Mouse (Mus musculus) activated CD4-positive, CD25-positive, alpha-beta regulatory T cell, adult 4 months (primary cell): ENCODE measurements around the gene Vmn1r183. TPM values are rescaled to one million over a fixed set of nuclear protein-coding genes. Genes with fewer than 3 reads are reported as not detected.
A peak's percentile ranks its signal among the peaks of the same experiment; 100 is the strongest.
"Not testable (repeated sequence)": the region's sequence is repeated elsewhere in the genome, so short reads cannot be mapped to it uniquely, and the experiment has no call there.

ENCODE experiments used
- ATAC-seq: one replicate; pipeline ENCODE4 v1.8.0; 2017
- polyA plus RNA-seq, 2 experiments: library from polyadenylated mRNA; unstranded; fragments of 100-300 nt; shearing (Covaris generic); gene quantifications; one replicate each; pipeline ENCODE4 v1.2.1; 2017

The Vmn1r183 gene
- under 1 TPM in 1 of 2 experiments, not detected in 1; 0.26 TPM for polyA plus RNA-seq

DNA sequence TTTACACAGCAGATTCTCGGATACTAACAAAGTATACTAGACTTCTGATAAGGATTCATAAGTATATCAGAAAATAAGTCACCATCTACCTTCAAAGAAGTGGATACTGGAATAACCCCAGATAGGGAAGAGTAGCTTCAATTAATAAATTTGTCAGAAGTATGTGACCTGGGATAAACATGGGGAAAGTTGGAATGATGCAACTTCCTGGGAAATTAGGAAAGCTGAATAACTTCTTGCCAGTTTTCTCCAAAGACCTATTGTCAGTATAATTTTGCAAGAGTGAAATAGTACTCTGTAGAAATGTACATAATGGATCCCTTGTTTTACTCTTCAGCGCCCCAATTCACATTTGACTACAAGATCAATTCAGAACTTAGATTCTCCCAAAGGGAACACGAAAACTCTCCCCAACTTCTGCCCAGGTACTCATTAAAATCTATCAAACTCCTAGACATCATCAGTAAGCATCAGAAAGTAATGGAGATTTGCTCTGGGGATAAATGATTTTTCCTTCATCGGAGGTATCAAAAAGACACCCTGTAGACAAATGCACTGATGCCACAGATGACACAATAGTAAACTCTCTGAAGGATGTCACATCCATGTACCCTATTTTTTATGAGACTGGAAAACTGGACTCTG, at the start of gene Vmn1r183:
Gene Vmn1r183, plus strand, starts transcription at position 595 of the 645 bp plus-strand sequence.
- no peak for ATAC-seq

DNA sequence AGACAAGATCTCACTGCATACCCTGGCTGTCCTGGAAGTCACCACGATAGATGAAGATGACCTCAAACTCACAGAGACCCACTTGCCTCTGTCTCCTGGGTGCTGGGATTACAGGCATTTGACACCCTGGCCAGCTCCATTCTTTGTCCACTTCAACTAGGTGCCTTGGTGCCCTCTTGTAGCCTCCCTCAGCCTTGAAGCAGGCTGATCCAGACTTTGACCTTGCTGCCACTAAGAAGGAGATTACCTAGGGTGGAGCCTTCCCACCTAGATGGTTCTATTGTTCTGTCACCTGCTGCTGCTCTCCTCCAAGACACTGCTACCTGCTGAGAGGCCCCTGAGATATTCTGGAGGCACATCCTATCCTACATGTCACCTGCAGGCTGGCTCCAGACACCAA, 21.4 kb downstream of the Vmn1r183 start:
- ATAC-seq, result not testable (repeated sequence)

DNA sequence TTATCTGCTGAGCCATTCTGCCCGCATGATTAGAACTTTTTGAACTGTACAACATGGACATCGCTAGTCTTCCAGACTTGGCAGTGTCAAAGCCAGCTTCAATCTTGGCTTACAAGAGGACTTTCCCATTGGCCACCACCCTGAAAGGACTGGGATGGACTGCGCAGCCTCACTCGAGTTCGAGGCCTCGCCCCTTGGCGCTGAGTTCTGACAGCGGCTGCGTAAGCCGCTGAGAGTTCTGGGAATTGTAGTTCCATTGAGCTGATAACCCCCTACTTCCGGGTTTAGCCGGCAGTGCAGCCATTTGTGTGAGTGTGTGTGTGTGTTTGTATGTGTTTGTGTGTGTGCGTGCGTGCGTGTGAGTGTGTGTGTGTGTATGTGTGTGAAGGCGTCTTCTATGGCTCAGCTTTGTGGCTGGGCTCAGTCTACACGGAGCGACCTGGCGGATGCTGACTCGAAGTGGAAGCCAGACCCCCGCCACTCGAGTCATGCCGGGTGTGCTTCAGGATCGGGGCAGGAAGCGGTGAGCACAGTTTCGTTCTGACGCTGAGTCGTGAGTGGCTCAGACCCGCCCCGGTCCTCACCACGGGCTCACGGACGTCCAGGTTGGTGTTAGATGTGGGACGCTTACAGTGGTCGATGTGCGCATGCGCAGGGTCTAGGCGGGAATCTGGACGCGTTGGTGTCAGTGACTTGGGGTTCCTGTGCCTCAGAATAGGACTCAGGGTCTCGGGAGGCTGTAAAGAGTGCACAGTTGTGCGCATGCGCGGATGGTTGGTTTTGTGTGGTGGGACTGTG, 28.8 kb downstream of the Vmn1r183 start, which contains the start of gene Zfp180:
Gene Zfp180, plus strand, starts transcription at position 291 of the 798 bp plus-strand sequence.
- peak; percentile 90 for ATAC-seq

DNA sequence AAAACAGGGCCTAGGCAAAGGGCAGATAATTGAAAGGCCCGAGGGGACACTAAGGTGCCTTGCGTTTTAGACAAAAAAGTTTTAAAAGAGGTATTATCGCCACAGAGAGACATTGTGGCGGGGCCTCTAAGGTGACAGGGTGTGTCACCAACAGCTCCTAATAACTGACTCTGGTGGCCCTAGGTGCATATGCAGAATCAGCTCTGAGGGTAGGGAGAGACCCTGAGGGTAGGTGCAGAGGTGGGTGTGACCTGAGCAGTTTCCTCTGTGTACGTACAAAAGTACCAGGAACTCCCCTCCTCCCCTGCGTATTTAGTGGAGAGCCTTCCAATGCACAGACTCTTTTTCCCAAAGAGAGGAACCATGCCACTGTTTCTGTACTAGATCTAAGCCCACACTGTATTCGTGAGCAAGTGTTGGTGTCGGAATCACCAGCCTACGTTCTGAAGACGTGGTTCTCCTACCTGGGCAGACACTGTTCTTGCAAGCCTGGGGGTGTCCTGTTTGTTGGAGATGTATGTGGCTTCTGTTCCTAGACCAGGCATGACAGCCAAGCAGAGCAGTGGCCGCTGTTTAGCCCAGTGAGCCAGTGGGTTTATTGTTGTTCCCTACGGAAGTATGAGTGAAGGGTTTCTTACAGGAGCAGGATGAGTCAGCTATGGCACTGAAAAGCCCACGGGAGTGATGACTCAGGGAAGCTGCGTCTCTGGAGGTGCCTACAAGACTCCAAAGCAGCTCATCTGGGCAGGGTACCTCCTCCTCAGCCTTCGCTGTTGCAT, 29.6 kb downstream of the Vmn1r183 start:
- ATAC-seq, result peak; percentile 16

DNA sequence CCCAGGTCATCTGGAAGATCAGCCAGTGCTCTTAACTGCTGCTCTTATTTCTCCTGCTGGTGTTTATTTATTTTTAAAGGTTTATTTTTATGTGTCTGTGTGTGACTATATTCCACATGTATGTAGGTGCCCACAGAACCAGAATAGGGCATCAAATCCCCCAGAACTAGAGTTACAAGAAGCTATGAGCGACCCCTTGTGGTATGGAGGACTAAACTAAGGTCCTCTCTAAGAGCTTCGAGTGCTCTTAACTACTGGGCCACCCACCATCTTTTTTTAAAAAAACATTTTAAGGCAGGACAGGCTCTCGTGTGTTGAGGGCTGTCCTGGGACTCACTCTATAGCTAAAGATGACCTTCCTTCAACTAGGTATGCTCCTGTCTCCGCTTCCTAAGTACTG, 33.8 kb downstream of the Vmn1r183 start:
- ATAC-seq, result no peak

DNA sequence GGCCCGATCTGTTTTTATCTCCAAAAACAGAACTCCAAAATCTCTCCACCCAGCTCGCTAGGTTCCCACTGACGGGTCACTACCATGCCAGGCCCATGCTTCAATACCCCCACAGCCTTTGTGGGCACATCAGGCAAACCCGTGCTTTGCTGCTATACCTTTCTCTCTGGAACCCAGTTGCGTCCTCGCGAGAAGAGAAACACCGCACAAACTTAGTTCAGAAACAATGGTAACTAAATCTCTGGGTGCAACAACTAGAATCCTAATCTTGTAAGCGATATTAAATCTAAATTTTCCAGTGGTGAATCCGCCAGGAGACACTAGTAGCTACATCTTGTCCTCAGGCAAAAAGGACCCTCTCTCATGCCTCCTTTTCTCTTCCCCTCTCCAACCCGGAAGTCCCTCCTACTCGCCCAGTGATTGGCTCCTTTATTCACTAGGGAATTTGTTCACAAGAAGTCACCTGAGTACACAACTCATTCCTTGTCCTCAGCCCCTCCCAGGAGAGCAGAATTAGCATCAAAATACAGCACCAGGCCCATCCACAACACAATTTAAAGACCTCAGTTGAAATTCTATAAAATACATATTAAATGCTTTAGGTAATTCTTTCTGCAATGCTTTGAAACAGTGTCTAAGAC, 34.6 kb downstream of the Vmn1r183 start:
- no peak for ATAC-seq

DNA sequence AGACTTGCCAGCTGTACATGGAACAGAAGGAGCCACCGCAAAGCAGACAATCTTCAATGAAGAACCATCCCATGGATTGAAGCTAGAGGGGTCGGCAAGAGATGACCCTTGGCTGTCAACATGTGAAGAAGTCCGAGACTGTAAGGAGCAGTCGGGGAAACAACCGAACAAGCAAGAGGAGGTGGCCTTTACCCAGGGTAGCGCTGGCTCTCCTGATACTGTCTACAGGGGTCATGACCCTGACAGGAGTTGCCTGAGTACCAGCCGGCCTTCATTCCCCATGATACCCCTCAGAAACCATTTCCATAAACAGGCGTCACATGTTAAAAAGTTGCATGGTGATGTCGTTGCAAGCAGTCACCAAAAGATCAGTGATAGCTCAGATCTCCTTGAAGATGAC, 51.3 kb downstream of the Vmn1r183 start:
- ATAC-seq, result no peak

DNA sequence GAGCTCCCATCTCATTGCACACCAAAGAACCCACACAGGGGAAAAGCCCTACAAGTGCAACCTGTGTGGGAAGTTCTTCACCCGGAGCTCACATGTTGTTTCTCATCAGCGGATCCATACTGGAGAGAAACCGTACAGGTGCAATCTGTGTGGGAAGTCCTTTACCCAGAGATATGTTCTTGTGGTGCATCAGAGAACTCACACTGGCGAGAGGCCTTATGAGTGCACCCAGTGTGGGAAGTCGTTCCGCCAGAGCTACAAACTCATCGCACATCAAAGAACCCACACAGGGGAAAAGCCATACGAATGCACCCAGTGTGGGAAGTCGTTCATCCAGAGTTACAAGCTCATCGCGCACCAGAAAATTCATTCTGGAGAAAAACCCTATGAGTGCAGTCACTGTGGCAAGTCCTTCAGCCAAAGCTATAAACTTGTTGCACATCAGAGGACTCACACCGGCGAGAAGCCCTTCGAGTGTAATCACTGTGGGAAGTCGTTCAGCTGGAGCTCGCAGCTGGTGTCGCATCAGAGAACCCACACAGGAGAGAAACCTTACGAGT, 52.2 kb downstream of the Vmn1r183 start:
- no peak for ATAC-seq

DNA sequence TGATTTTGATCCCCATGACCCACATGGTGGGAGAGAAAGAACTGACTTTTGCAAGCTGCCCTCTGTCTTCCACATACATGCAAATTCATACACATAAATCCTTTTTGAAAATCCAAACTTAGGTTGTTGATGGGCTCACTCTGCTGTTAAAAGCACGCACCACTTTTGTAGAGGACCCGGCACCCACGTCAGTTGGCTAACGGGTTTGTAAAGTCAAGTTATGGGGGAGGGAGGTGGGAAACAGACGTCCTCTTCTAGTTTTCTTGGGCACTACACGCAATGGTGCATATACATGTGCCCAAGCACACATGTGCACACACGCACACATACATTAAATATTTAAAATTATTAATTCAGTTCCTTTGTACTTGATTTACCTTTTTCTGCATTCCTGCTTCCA, 57.8 kb downstream of the Vmn1r183 start:
- ATAC-seq, result no peak

DNA sequence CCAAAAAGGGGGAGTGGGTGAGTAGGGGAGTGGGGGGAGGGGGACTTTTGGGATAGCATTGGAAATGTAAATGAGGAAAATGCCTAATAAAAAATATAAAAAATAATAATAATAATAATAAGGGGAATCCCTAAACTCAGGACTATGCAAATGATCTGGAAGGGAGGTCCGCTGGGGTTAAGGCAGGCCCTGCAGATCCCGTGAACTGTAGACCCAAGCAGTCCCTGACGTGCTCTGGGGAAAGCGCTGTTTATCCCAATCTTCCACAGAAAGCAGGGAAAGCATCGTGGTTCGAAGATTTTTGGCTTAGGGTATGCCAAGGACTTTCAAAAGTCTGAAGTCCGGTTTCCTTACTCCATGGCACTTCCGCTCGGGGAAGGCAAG, 58.7 kb downstream of the Vmn1r183 start:
- no peak for ATAC-seq

DNA sequence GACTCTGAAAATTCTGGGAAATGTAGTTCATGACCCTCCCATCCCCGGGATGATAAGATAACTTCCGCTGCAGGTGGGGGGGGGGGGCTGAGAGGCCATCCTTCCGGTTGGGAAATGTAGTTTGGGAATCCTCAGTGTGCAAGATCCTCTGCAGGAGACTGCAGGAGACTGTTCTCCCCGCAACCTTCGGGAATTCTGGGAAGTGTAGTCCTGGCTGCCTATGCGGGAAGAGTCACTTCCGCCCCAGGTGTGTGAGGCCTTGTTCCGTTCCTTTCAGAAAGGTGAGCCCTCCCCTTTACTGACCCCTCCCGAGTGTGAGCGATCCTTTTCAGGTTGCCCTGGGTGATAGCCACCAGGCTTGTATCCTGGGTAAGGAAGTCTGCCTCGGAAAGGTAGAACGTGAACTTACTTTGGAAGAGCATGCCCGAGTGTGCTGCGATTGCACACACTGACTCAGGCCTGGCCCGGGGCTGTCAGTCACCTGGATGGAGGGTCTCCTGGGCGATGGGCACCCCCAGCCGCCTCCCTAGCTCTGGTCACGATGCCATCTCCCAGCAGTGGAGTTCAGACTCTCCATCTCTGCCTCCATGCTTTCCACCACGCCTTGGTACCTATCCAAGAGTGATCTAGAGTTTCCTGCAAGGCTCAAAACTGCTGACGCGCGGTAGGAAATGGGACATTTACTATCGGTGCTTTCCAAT, 59.3 kb downstream of the Vmn1r183 start, which contains the start of gene Zfp112:
Gene Zfp112, plus strand, starts transcription at position 159 of the 701 bp plus-strand sequence.
- no peak for ATAC-seq

DNA sequence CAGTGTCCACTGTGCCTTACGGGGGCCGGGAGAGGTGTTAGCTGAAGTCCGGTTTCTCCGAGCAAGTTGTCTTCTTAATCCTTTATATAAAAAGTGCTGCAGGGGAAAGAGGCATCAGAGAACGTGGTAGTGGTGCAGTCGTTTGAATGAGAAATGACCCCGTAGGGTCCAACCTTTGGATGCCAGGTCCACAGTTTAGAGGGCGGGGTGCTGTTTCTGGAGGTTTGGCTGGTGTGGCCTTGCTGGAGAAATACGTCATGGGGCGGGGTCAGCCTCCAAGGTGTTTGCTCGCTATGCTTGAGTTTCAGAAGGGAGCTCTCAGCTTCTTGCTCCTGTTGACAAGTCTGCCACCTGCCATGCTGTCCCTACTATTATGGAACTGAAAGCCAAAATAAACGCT, 59.9 kb downstream of the Vmn1r183 start:
- no peak for ATAC-seq

Other genes with a start within 250 kb of the Vmn1r183 start
- gene Vmn1r175, start 242.6 kb upstream of the Vmn1r183 start, polyA plus RNA-seq, result not detected
- gene Vmn1r176, start 215.9 kb upstream of the Vmn1r183 start, polyA plus RNA-seq, result not detected
- gene Vmn1r177, start 186.8 kb upstream of the Vmn1r183 start, polyA plus RNA-seq, result not detected
- gene Vmn1r178, start 161.2 kb upstream of the Vmn1r183 start, polyA plus RNA-seq, result not detected
- under 1 TPM in 1 of 2 experiments, not detected in 1; 0.11 TPM for gene Vmn1r179, start 126.3 kb upstream of the Vmn1r183 start, polyA plus RNA-seq
- gene Vmn1r180, start 102.6 kb upstream of the Vmn1r183 start, polyA plus RNA-seq, result not detected
- not detected for gene Vmn1r181, start 78.6 kb upstream of the Vmn1r183 start, polyA plus RNA-seq
- under 1 TPM in 1 of 2 experiments, not detected in 1; 0.20 TPM for gene V1rd19, start 51.6 kb upstream of the Vmn1r183 start, polyA plus RNA-seq
- gene Zfp180, start 28.7 kb downstream of the Vmn1r183 start, polyA plus RNA-seq, result 10 to 100 TPM; 16.1 to 20.2 TPM
- gene Zfp112, start 59.1 kb downstream of the Vmn1r183 start, polyA plus RNA-seq, result 1 to 10 TPM in 1 of 2 experiments, under 1 TPM in 1; 0.96 to 1.2 TPM
- 10 to 100 TPM; 10.9 to 15.5 TPM for gene Zfp235, start 80.9 kb downstream of the Vmn1r183 start, polyA plus RNA-seq
- under 1 TPM; 0.51 to 0.62 TPM for gene Zfp114, start 121.8 kb downstream of the Vmn1r183 start, polyA plus RNA-seq
- gene Zfp111, start 158.2 kb downstream of the Vmn1r183 start, polyA plus RNA-seq, result under 1 TPM; 0.58 to 0.78 TPM
- gene Zfp109, start 184.3 kb downstream of the Vmn1r183 start, polyA plus RNA-seq, result 1 to 10 TPM; 1.8 to 2.7 TPM
- under 1 TPM; 0.46 to 0.68 TPM for gene Zfp108, start 201.5 kb downstream of the Vmn1r183 start, polyA plus RNA-seq
- gene Zfp93, start 217.2 kb downstream of the Vmn1r183 start, polyA plus RNA-seq, result 1 to 10 TPM in 1 of 2 experiments, under 1 TPM in 1; 0.61 to 2.0 TPM
- gene Zfp61, start 248.0 kb downstream of the Vmn1r183 start, polyA plus RNA-seq, result 10 to 100 TPM; 16.6 to 17.4 TPM